Mouse (Mus musculus): ENCODE data around the gene Ppy. TPM values are rescaled to one million over a fixed set of nuclear protein-coding genes. Genes with fewer than 3 reads are reported as not detected.

The Ppy gene
- total RNA-seq, 2 experiments from 2014 or later = not detected

- intact Hi-C loops (cut with DNase I) = no loop called here
- no peak for DNase-seq (ENCODE audit: low spot score in 2 of 2)
Measured at GRCm38 (mm10) chr11:102052697-102053096, 48.4 kb downstream of the Ppy start.

DNA sequence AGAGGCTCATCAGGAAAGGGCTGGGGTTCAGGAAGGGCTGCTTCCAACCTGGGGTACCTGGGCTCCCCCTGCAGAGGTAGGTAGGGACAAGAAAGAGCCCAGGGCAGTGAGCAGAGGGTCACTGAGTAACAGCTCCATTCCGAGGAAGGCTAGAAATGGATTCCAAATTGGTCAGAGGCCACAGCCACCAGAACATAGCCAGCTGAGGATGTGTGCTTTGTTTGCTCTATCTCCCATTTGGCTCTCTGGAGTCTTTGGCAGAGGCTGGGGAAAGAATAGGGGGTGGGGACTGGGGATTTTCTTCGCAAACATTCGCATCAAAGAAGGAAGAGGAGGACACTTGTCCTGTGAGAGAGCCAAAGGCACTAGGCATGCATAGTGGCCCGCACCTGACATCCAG, 49.2 kb downstream of the Ppy start:
- intact Hi-C loops (cut with DNase I) = no loop called here
- no peak for DNase-seq (ENCODE audit: low spot score in 2 of 2)

GRCm38 (mm10) chr11:102051541-102051940, 49.6 kb downstream of the Ppy start:
- no peak for DNase-seq (ENCODE audit: low spot score in 2 of 2)
- intact Hi-C loops (cut with DNase I) = no loop called here

Other genes starting within 250 kb of the Ppy start
- 1 to 10 TPM; 2.1 to 2.4 TPM for gene Meox1, start 206.9 kb downstream of the Ppy start, total RNA-seq (2021)
- not detected for gene Sost, start 134.3 kb downstream of the Ppy start, total RNA-seq (2021)
- gene Cfap97d1, start 117.0 kb downstream of the Ppy start, total RNA-seq (2021) = not detected
- 100 to 1,000 TPM; 191 to 205 TPM for gene Dusp3, start 114.3 kb downstream of the Ppy start, total RNA-seq (2021)
- gene Mpp3, start 72.9 kb downstream of the Ppy start, total RNA-seq (2021) = 10 to 100 TPM; 50.3 to 52.0 TPM
- gene Cd300lg, start 59.8 kb downstream of the Ppy start, total RNA-seq (2021) = not detected
- gene Mpp2, start 12.8 kb downstream of the Ppy start, total RNA-seq (2021) = 100 to 1,000 TPM; 152 to 155 TPM
- gene Pyy, start 6.5 kb upstream of the Ppy start, total RNA-seq (2021) = not detected
- not detected for gene Nags, start 44.2 kb upstream of the Ppy start, total RNA-seq (2021)
- 10 to 100 TPM; 27.0 to 30.3 TPM for gene Tmem101, start 55.1 kb upstream of the Ppy start, total RNA-seq (2021)
- 10 to 100 TPM; 60.5 to 65.2 TPM for gene Lsm12, start 84.0 kb upstream of the Ppy start, total RNA-seq (2021)
- 10 to 100 TPM; 45.5 to 49.1 TPM for gene G6pc3, start 88.3 kb upstream of the Ppy start, total RNA-seq (2021)
- 100 to 1,000 TPM; 194 to 197 TPM for gene Hdac5, start 128.8 kb upstream of the Ppy start, total RNA-seq (2021)
- gene BC030867, start 147.6 kb upstream of the Ppy start, total RNA-seq (2021) = under 1 TPM; 0.46 to 0.63 TPM
- under 1 TPM; 0.59 to 0.72 TPM for gene Asb16, start 167.4 kb upstream of the Ppy start, total RNA-seq (2021)
- 10 to 100 TPM; 66.1 to 69.5 TPM for gene Tmub2, start 183.6 kb upstream of the Ppy start, total RNA-seq (2021)
- gene Atxn7l3, start 195.3 kb upstream of the Ppy start, total RNA-seq (2021) = 100 to 1,000 TPM; 180 to 196 TPM
- 100 to 1,000 TPM; 104 to 108 TPM for gene Ubtf, start 218.4 kb upstream of the Ppy start, total RNA-seq (2021)